Mouse (Mus musculus) liver, embryonic 11.5 days (tissue): Measurements from ENCODE around the gene Ces1d. TPM values are rescaled to one million over a fixed set of nuclear protein-coding genes. Genes with fewer than 3 reads are reported as not detected.

Experiments
- ATAC-seq: fragments of 200-750 bp; cut with Nextera tagmentation; replicated peaks from 2 replicates; pipeline ENCODE4 v1.8.0; 2017; ENCODE audit warnings: moderate number of reproducible peaks, mild to moderate bottlenecking, moderate TSS enrichment, moderate library complexity; ENCODE audit not compliant: low FRiP score
- DNase-seq: peaks from one replicate; pipeline ENCODE4 v3.0.0-alpha.2; 2017; ENCODE audit warnings: low spot score
- H3K27ac ChIP-seq: fragments of 300-500 bp; sonication (generic); 2 replicates; pipeline ENCODE4 v1.5.1; 2014; ENCODE audit warnings: mild to moderate bottlenecking, low read depth, low read length, control low read depth
- H3K27me3 ChIP-seq: fragments of 300-500 bp; sonication (generic); replicated peaks from 2 replicates; pipeline ENCODE4 v1.6.1; 2014; ENCODE audit warnings: low read length, mixed read lengths; ENCODE audit not compliant: control insufficient read depth, insufficient read depth
- H3K36me3 ChIP-seq: fragments of 300-500 bp; sonication (generic); 2 replicates; pipeline ENCODE4 v1.6.1; 2014; ENCODE audit warnings: mild to moderate bottlenecking, low read length, moderate library complexity, mixed read lengths; ENCODE audit not compliant: control insufficient read depth, insufficient read depth
- H3K4me1 ChIP-seq: fragments of 300-500 bp; sonication (generic); replicated peaks from 2 replicates; pipeline ENCODE4 v1.6.1; 2014; ENCODE audit warnings: low read length, mixed read lengths; ENCODE audit not compliant: control insufficient read depth, insufficient read depth
- H3K4me2 ChIP-seq: fragments of 300-500 bp; sonication (generic); 2 replicates; pipeline ENCODE4 v1.6.1; 2014; ENCODE audit warnings: mild to moderate bottlenecking, control low read depth, moderate library complexity
- H3K4me3 ChIP-seq: fragments of 300-500 bp; sonication (generic); 2 replicates; pipeline ENCODE4 v1.5.1; 2014; ENCODE audit warnings: low read depth, low read length, control low read depth
- H3K9ac ChIP-seq: fragments of 300-500 bp; sonication (generic); 2 replicates; pipeline ENCODE4 v1.6.1; 2014; ENCODE audit warnings: low read depth, low read length, control low read depth
- H3K9me3 ChIP-seq: fragments of 300-500 bp; sonication (generic); 2 replicates; pipeline ENCODE4 v1.6.1; 2016; ENCODE audit warnings: low read length, inconsistent platforms, mixed read lengths; ENCODE audit not compliant: control insufficient read depth
- WGBS: fragments of 180-500 bp; shearing (Covaris S2); extraction: QIAGEN DNeasy Blood & Tissue Kit; methylation state at CpG from one replicate; pipeline ENCODE4 v1.1.7; 2014; 5-methylcytosine and 5-hydroxymethylcytosine counted together
- polyA plus RNA-seq: library from polyadenylated mRNA; unstranded; fragments of >200 nt; fragmentation: Nextera tagmentation; extraction: Ambion mirVana; gene quantifications from 2 replicates; pipeline ENCODE4 v1.2.1, GENCODE M21; 2014

The Ces1d gene
- polyA plus RNA-seq, result 0.16 and 1.1 TPM in 2 replicates

- no peaks in the 10 kb centered on the region for H3K27me3 ChIP-seq
- no peak within 1 kb of the TSS for H3K9ac ChIP-seq
- DNase-seq, result no peak
- H3K9me3 ChIP-seq, result no peaks in the 10 kb centered on the region
- WGBS, result 70% methylated on average over 8 of the region's 8 CpGs
- no peaks in the 10 kb centered on the region for H3K4me1 ChIP-seq
- H3K27ac ChIP-seq, result no peak within 1 kb of the TSS
- no peak within 1 kb of the TSS for H3K4me2 ChIP-seq
- ATAC-seq, result no peak
- H3K36me3 ChIP-seq, result no peaks in the 10 kb centered on the region
- no peak within 1 kb of the TSS for H3K4me3 ChIP-seq
Observed at GRCm38 (mm10) chr8:93197685-93198525, at the start of gene Ces1d. Gene Ces1d, minus strand, starts transcription at chr8:93197838.

GRCm38 (mm10) chr8:93246057-93246456 lies 48.4 kb upstream of the Ces1d start:
- no peak for ATAC-seq
- WGBS, result 76% methylated on average over 2 of the region's 2 CpGs
- H3K27ac ChIP-seq, result no peak overlapping the region

GRCm38 (mm10) chr8:93239884-93240283 lies 42.2 kb upstream of the Ces1d start:
- Histone ChIP-seq H3K9ac (no peak overlapping the region), H3K27me3 (no peaks in the 10 kb centered on the region; the same call in 1 of the 2 replicates), H3K4me2 (no peak overlapping the region), H3K4me1 (no peaks in the 10 kb centered on the region), H3K9me3 (no peaks in the 10 kb centered on the region), H3K36me3 (no peaks in the 10 kb centered on the region), H3K27ac (no peak overlapping the region), H3K4me3 (no peak overlapping the region)
- DNase-seq (no peak), ATAC-seq (no peak)

More at GRCm38 (mm10) chr8:93246057-93246456, 48.4 kb upstream of the Ces1d start:
- Histone ChIP-seq H3K9ac (no peak overlapping the region), H3K4me2 (no peak overlapping the region), H3K9me3 (no peaks in the 10 kb centered on the region), H3K4me1 (no peaks in the 10 kb centered on the region), H3K36me3 (no peaks in the 10 kb centered on the region), H3K4me3 (no peak overlapping the region), H3K27me3 (no peaks in the 10 kb centered on the region)
- DNase-seq, result no peak

GRCm38 (mm10) chr8:93235681-93236080 lies 38.0 kb upstream of the Ces1d start:
- Histone ChIP-seq H3K4me2 (no peak overlapping the region), H3K27me3 (no peaks in the 10 kb centered on the region; the same call in 1 of the 2 replicates), H3K27ac (no peak overlapping the region), H3K9me3 (no peaks in the 10 kb centered on the region), H3K36me3 (no peaks in the 10 kb centered on the region), H3K4me1 (no peaks in the 10 kb centered on the region), H3K4me3 (no peak overlapping the region), H3K9ac (no peak overlapping the region)
- DNase-seq (no peak), ATAC-seq (no peak)
- whole genome bisulfite sequencing, result 83% methylated on average over 1 of the region's 1 CpGs

GRCm38 (mm10) chr8:93234706-93235105 lies 37.1 kb upstream of the Ces1d start:
- DNase-seq, result no peak
- no peaks in the 10 kb centered on the region; the same call in 1 of the 2 replicates for H3K27me3 ChIP-seq
- no peak overlapping the region for H3K4me3 ChIP-seq
- no peaks in the 10 kb centered on the region for H3K4me1 ChIP-seq
- H3K9ac ChIP-seq, result no peak overlapping the region
- no peaks in the 10 kb centered on the region for H3K9me3 ChIP-seq
- ATAC-seq, result no peak
- WGBS, result 71% methylated on average over 1 of the region's 1 CpGs
- no peak overlapping the region for H3K4me2 ChIP-seq
- no peaks in the 10 kb centered on the region for H3K36me3 ChIP-seq
- no peak overlapping the region for H3K27ac ChIP-seq

- Histone ChIP-seq H3K9me3 (no peaks in the 10 kb centered on the region), H3K4me1 (no peaks in the 10 kb centered on the region), H3K36me3 (no peaks in the 10 kb centered on the region), H3K27ac (no peak overlapping the region), H3K9ac (no peak overlapping the region), H3K4me3 (no peak overlapping the region), H3K4me2 (no peak overlapping the region), H3K27me3 (no peaks in the 10 kb centered on the region; the same call in 1 of the 2 replicates)
- ATAC-seq (no peak), DNase-seq (no peak)
- 66% methylated on average over 6 of the region's 6 CpGs for WGBS
Observed at GRCm38 (mm10) chr8:93234068-93234467, 36.4 kb upstream of the Ces1d start.

- H3K27ac ChIP-seq, result no peak within 1 kb of the TSS
- no peak within 1 kb of the TSS for H3K4me3 ChIP-seq
- no peak within 1 kb of the TSS for H3K4me2 ChIP-seq
- H3K27me3 ChIP-seq, result no peaks in the 10 kb centered on the region
- ATAC-seq (no peak), DNase-seq (no peak)
- no peak within 1 kb of the TSS for H3K9ac ChIP-seq
- H3K9me3 ChIP-seq, result no peaks in the 10 kb centered on the region
- no peaks in the 10 kb centered on the region for H3K4me1 ChIP-seq
- no peaks in the 10 kb centered on the region for H3K36me3 ChIP-seq
Observed at GRCm38 (mm10) chr8:93229446-93229845, 31.8 kb upstream of the Ces1d start, which contains the start of gene Ces1e. Gene Ces1e, minus strand, starts transcription at chr8:93229619.

GRCm38 (mm10) chr8:93228673-93229370 lies 31.2 kb upstream of the Ces1d start:
- no peak for DNase-seq
- Histone ChIP-seq H3K27ac (no peak overlapping the region), H3K9me3 (no peaks in the 10 kb centered on the region), H3K4me2 (no peak overlapping the region), H3K4me1 (no peaks in the 10 kb centered on the region), H3K27me3 (no peaks in the 10 kb centered on the region), H3K4me3 (no peak overlapping the region), H3K9ac (no peak overlapping the region), H3K36me3 (no peaks in the 10 kb centered on the region)
- ATAC-seq, result no peak
- WGBS, result 63% methylated on average over 11 of the region's 11 CpGs
